Mouse (Mus musculus) intestine, postnatal 0 days (tissue): ENCODE results near the gene Nr2e1. TPM values are rescaled to one million over a fixed set of nuclear protein-coding genes. Genes with fewer than 3 reads are reported as not detected.
A peak's percentile ranks its signal among the peaks of the same experiment; 100 is the strongest.

ENCODE experiments used
- ATAC-seq: fragments of 200-750 bp; cut with Nextera tagmentation; 2 replicates; pipeline ENCODE4 v1.8.0; 2017; ENCODE audit warnings: mild to moderate bottlenecking, moderate TSS enrichment, moderate library complexity
- H3K27ac ChIP-seq: fragments of 300-500 bp; sonication (generic); 2 replicates; pipeline ENCODE4 v1.5.1; 2014; ENCODE audit warnings: mild to moderate bottlenecking, low read depth, low read length, moderate library complexity
- H3K27me3 ChIP-seq: fragments of 300-500 bp; sonication (generic); replicated peaks from 2 replicates; pipeline ENCODE4 v1.6.1; 2014; ENCODE audit warnings: low read length, mixed read lengths; ENCODE audit not compliant: control insufficient read depth, insufficient read depth
- H3K36me3 ChIP-seq: fragments of 300-500 bp; sonication (generic); 2 replicates; pipeline ENCODE4 v1.6.1; 2014; ENCODE audit warnings: mild to moderate bottlenecking, moderate library complexity; ENCODE audit not compliant: control insufficient read depth, insufficient read depth
- H3K4me1 ChIP-seq: fragments of 300-500 bp; sonication (generic); replicated peaks from 2 replicates; pipeline ENCODE4 v1.6.1; 2014; ENCODE audit warnings: antibody characterized with exemption, low read length, mixed read lengths; ENCODE audit not compliant: control insufficient read depth, insufficient read depth
- H3K4me2 ChIP-seq: fragments of 300-500 bp; sonication (generic); replicated peaks from 2 replicates; pipeline ENCODE4 v1.6.1; 2014; ENCODE audit warnings: low read depth, mild to moderate bottlenecking, moderate library complexity
- H3K4me3 ChIP-seq: fragments of 300-500 bp; sonication (generic); 2 replicates; pipeline ENCODE4 v1.5.1; 2014; ENCODE audit warnings: low read depth, low read length
- H3K9ac ChIP-seq: fragments of 300-500 bp; sonication (generic); 2 replicates; pipeline ENCODE4 v1.6.1; 2014; ENCODE audit warnings: mild to moderate bottlenecking, low read depth, low read length
- H3K9me3 ChIP-seq: fragments of 300-500 bp; sonication (generic); 2 replicates; pipeline ENCODE4 v1.6.1; 2016; ENCODE audit warnings: mixed run types; ENCODE audit not compliant: control insufficient read depth
- CTCF ChIP-seq: sonication (generic); IDR thresholded peaks from 2 replicates; pipeline ENCODE4 v1.5.1; 2016; ENCODE audit warnings: low read depth, mild to moderate bottlenecking, control low read depth, antibody characterized with exemption, moderate library complexity
- WGBS: fragments of 180-500 bp; shearing (Covaris S2); extraction: QIAGEN DNeasy Blood & Tissue Kit; methylation state at CpG from one replicate; pipeline ENCODE4 v1.1.7; 2014; 5-methylcytosine and 5-hydroxymethylcytosine counted together
- polyA plus RNA-seq: library from polyadenylated mRNA; unstranded; fragments of >200 nt; fragmentation: Nextera tagmentation; extraction: Ambion mirVana; gene quantifications from 2 replicates; pipeline ENCODE4 v1.2.1, GENCODE M21; 2015

The Nr2e1 gene
- polyA plus RNA-seq, 1 experiment from 2014 or later = not detected

- WGBS = 44% methylated on average over 5 of the region's 5 CpGs
- ATAC-seq = 0 out of 2 replicates have a peak, but pooled peaks have one; percentile 22
- Histone ChIP-seq H3K27ac (no peak overlapping the region), H3K36me3 (peaks cover 13% of the 10 kb centered on the region), H3K4me3 (no peak overlapping the region), H3K9me3 (no peaks in the 10 kb centered on the region), H3K4me2 (no peak overlapping the region), H3K9ac (no peak overlapping the region), H3K4me1 (0 out of 2 replicates have a peak, but pooled peaks cover 4% of the 10 kb centered on the region), H3K27me3 (no peaks in the 10 kb centered on the region)
- TF ChIP-seq CTCF = no peak
Observed at GRCm38 (mm10) chr10:42521315-42521981, 62.0 kb downstream of the Nr2e1 start.

GRCm38 (mm10) chr10:42518363-42518762, 65.1 kb downstream of the Nr2e1 start:
- Histone ChIP-seq H3K4me2 (no peak overlapping the region), H3K27me3 (no peaks in the 10 kb centered on the region), H3K36me3 (no peaks in the 10 kb centered on the region), H3K9me3 (no peaks in the 10 kb centered on the region), H3K4me1 (0 out of 2 replicates have a peak, but pooled peaks cover 4% of the 10 kb centered on the region), H3K27ac (no peak overlapping the region), H3K4me3 (no peak overlapping the region), H3K9ac (no peak overlapping the region)
- no peak for TF ChIP-seq CTCF
- WGBS = 70% methylated on average over 8 of the region's 8 CpGs
- no peak for ATAC-seq

GRCm38 (mm10) chr10:42514125-42514524, 69.3 kb downstream of the Nr2e1 start:
- peak; percentile 45 for TF ChIP-seq CTCF
- Histone ChIP-seq H3K4me3 (no peak overlapping the region), H3K27ac (no peak overlapping the region), H3K9ac (no peak overlapping the region), H3K9me3 (no peaks in the 10 kb centered on the region), H3K4me2 (no peak overlapping the region), H3K36me3 (no peaks in the 10 kb centered on the region), H3K4me1 (no peaks in the 10 kb centered on the region), H3K27me3 (no peaks in the 10 kb centered on the region)
- no peak for ATAC-seq

Other genes starting within 250 kb of the Nr2e1 start
- gene Afg1l, start 105.1 kb downstream of the Nr2e1 start, polyA plus RNA-seq = 9.0 and 9.4 TPM in 2 replicates
- 599 and 615 TPM in 2 replicates for gene Snx3, start 81.6 kb downstream of the Nr2e1 start, polyA plus RNA-seq
- gene Ostm1, start 190 bp upstream of the Nr2e1 start, polyA plus RNA-seq = 25.4 and 29.1 TPM in 2 replicates
- gene Sec63, start 177.9 kb upstream of the Nr2e1 start, polyA plus RNA-seq = 17.2 and 22.3 TPM in 2 replicates